Mouse (Mus musculus): ENCODE measurements around the gene Pax6. TPM values are rescaled to one million over a fixed set of nuclear protein-coding genes. Genes with fewer than 3 reads are reported as not detected.

The Pax6 gene
- polyA plus RNA-seq, 2 experiments, result 0.06 TPM; not detected in 1

- Histone ChIP-seq H3K9me3 (ENCODE audit: control insufficient read depth, low read length) (no peaks in the 10 kb centered on the region), H3K4me2 (ENCODE audit: low read depth) (no peak overlapping the region), H3K36me3 (replicated peaks; ENCODE audit: control insufficient read depth, insufficient read depth, low read depth) (no peaks in the 10 kb centered on the region), H3K9ac (replicated peaks) (no peak overlapping the region), H3K4me1 (replicated peaks; ENCODE audit: control insufficient read depth in 2 of 2, insufficient read depth in 2 of 2, low read length in 1 of 2) (no peaks in the 10 kb centered on the region), H3K27me3 (ENCODE audit: control insufficient read depth, insufficient read depth, low read length) (peaks cover 77% of the 10 kb centered on the region), H3K4me3 (ENCODE audit: insufficient read depth in 1 of 2, low read depth in 2 of 2, low read length in 2 of 2) (no peak overlapping the region), H3K27ac (no peak overlapping the region)
- WGBS (ENCODE audit: insufficient replicate concordance), result 3% methylated on average over 41 of the region's 41 CpGs
- no peak for DNase-seq (ENCODE audit: low read depth in 3 of 3, low spot score in 3 of 3)
- no peak for TF ChIP-seq CTCF (IDR thresholded peaks at IDR 0.05; ENCODE audit: low read depth)
- no peak for TF ChIP-seq EP300 (IDR thresholded peaks at IDR 0.05; ENCODE audit: low read depth)
- no peak for ATAC-seq (ENCODE audit: insufficient read depth)
These were observed 8.5 kb upstream of the Pax6 start for GRCm38 (mm10) chr2:105659926-105660873.

GRCm38 (mm10) chr2:105660874-105661622 is 7.7 kb upstream of the Pax6 start:
- no peak for DNase-seq (ENCODE audit: low read depth in 3 of 3, low spot score in 3 of 3)
- H3K9me3 ChIP-seq (ENCODE audit: control insufficient read depth, low read length), result no peaks in the 10 kb centered on the region
- 2% methylated on average over 26 of the region's 26 CpGs for WGBS (ENCODE audit: insufficient replicate concordance)
- no peak overlapping the region for H3K4me2 ChIP-seq (ENCODE audit: low read depth)
- H3K4me3 ChIP-seq (ENCODE audit: insufficient read depth in 1 of 2, low read depth in 2 of 2, low read length in 2 of 2), result no peak overlapping the region
- no peaks in the 10 kb centered on the region for H3K36me3 ChIP-seq (replicated peaks; ENCODE audit: control insufficient read depth, insufficient read depth, low read depth)
- TF ChIP-seq EP300 (IDR thresholded peaks at IDR 0.05; ENCODE audit: low read depth) (no peak), CTCF (IDR thresholded peaks at IDR 0.05; ENCODE audit: low read depth) (no peak)
- ATAC-seq (ENCODE audit: insufficient read depth), result no peak
- H3K4me1 ChIP-seq (replicated peaks; ENCODE audit: control insufficient read depth in 2 of 2, insufficient read depth in 2 of 2, low read length in 1 of 2), result no peaks in the 10 kb centered on the region
- no peak overlapping the region for H3K27ac ChIP-seq
- peaks cover 85% of the 10 kb centered on the region for H3K27me3 ChIP-seq (ENCODE audit: control insufficient read depth, insufficient read depth, low read length)
- no peak overlapping the region for H3K9ac ChIP-seq (replicated peaks)

- H3K9me3 ChIP-seq (ENCODE audit: control insufficient read depth, low read length), result no peaks in the 10 kb centered on the region
- WGBS (ENCODE audit: insufficient replicate concordance), result 3% methylated on average over 18 of the region's 18 CpGs
These were observed 7.1 kb upstream of the Pax6 start for GRCm38 (mm10) chr2:105661623-105662066.

GRCm38 (mm10) chr2:105662121-105662520 is 6.6 kb upstream of the Pax6 start:
- no peaks in the 10 kb centered on the region for H3K4me1 ChIP-seq (replicated peaks; ENCODE audit: control insufficient read depth in 2 of 2, insufficient read depth in 2 of 2, low read length in 1 of 2)
- H3K4me3 ChIP-seq (ENCODE audit: insufficient read depth in 1 of 2, low read depth in 2 of 2, low read length in 2 of 2), result no peak overlapping the region
- whole genome bisulfite sequencing (ENCODE audit: insufficient replicate concordance), result 6% methylated on average over 16 of the region's 16 CpGs
- TF ChIP-seq EP300 (IDR thresholded peaks at IDR 0.05; ENCODE audit: low read depth), result no peak
- no peak for TF ChIP-seq CTCF (IDR thresholded peaks at IDR 0.05; ENCODE audit: low read depth)
- no peak overlapping the region for H3K27ac ChIP-seq
- no peak for DNase-seq (ENCODE audit: low read depth in 3 of 3, low spot score in 3 of 3)
- no peak for ATAC-seq (ENCODE audit: insufficient read depth)
- no peak overlapping the region for H3K9ac ChIP-seq (replicated peaks)
- no peaks in the 10 kb centered on the region for H3K9me3 ChIP-seq (ENCODE audit: control insufficient read depth, low read length)
- no peak overlapping the region for H3K4me2 ChIP-seq (ENCODE audit: low read depth)
- no peaks in the 10 kb centered on the region for H3K36me3 ChIP-seq (replicated peaks; ENCODE audit: control insufficient read depth, insufficient read depth, low read depth)
- H3K27me3 ChIP-seq (ENCODE audit: control insufficient read depth, insufficient read depth, low read length), result peaks cover 89% of the 10 kb centered on the region

More at GRCm38 (mm10) chr2:105661623-105662066, 7.1 kb upstream of the Pax6 start:
- Histone ChIP-seq H3K4me2 (ENCODE audit: low read depth) (no peak overlapping the region), H3K27ac (no peak overlapping the region), H3K36me3 (replicated peaks; ENCODE audit: control insufficient read depth, insufficient read depth, low read depth) (no peaks in the 10 kb centered on the region), H3K27me3 (ENCODE audit: control insufficient read depth, insufficient read depth, low read length) (peaks cover 87% of the 10 kb centered on the region), H3K9ac (replicated peaks) (no peak overlapping the region), H3K4me3 (ENCODE audit: insufficient read depth in 1 of 2, low read depth in 2 of 2, low read length in 2 of 2) (no peak overlapping the region), H3K4me1 (replicated peaks; ENCODE audit: control insufficient read depth in 2 of 2, insufficient read depth in 2 of 2, low read length in 1 of 2) (no peaks in the 10 kb centered on the region)
- TF ChIP-seq EP300 (IDR thresholded peaks at IDR 0.05; ENCODE audit: low read depth) (no peak), CTCF (IDR thresholded peaks at IDR 0.05; ENCODE audit: low read depth) (no peak)
- no peak for DNase-seq (ENCODE audit: low read depth in 3 of 3, low spot score in 3 of 3)
- no peak for ATAC-seq (ENCODE audit: insufficient read depth)

GRCm38 (mm10) chr2:105662606-105663005 is 6.1 kb upstream of the Pax6 start:
- no peak overlapping the region for H3K27ac ChIP-seq
- ATAC-seq (ENCODE audit: insufficient read depth) (no peak), DNase-seq (ENCODE audit: low read depth in 3 of 3, low spot score in 3 of 3) (no peak)
- WGBS (ENCODE audit: insufficient replicate concordance), result 3% methylated on average over 7 of the region's 7 CpGs
- TF ChIP-seq EP300 (IDR thresholded peaks at IDR 0.05; ENCODE audit: low read depth) (no peak), CTCF (IDR thresholded peaks at IDR 0.05; ENCODE audit: low read depth) (no peak)
- H3K9ac ChIP-seq (replicated peaks), result no peak overlapping the region
- H3K4me2 ChIP-seq (ENCODE audit: low read depth), result no peak overlapping the region
- H3K27me3 ChIP-seq (ENCODE audit: control insufficient read depth, insufficient read depth, low read length), result peaks cover 90% of the 10 kb centered on the region
- H3K4me3 ChIP-seq (ENCODE audit: insufficient read depth in 1 of 2, low read depth in 2 of 2, low read length in 2 of 2), result no peak overlapping the region
- H3K9me3 ChIP-seq (ENCODE audit: control insufficient read depth, low read length), result no peaks in the 10 kb centered on the region
- no peaks in the 10 kb centered on the region for H3K4me1 ChIP-seq (replicated peaks; ENCODE audit: control insufficient read depth in 2 of 2, insufficient read depth in 2 of 2, low read length in 1 of 2)
- no peaks in the 10 kb centered on the region for H3K36me3 ChIP-seq (replicated peaks; ENCODE audit: control insufficient read depth, insufficient read depth, low read depth)

Measured in liver, embryonic 14.5 days (tissue).